Comparison of ENCODE assay signal across 19 mouse cellular contexts in the genomic region with DNA sequence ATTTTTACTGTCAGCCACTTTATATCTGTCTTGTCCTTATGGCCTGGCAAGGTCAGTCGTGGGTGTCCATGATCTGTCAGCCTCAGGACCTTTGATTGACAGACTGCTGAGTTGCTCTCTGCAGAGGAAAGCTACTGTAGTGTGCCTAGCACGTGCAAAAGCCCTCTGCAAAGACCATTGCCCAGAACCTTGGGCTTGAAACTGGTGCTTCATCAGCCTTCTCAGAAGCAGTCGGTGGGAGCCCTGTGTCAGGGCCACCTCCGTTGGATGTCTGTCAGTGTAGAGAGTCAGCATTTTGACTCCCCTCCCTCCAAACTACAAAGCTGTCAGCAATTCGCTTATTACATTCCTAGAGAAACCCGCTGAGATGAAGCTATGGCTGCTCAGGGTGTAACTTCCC.
DNase-seq lines count a peak whose midpoint lies in the region; ATAC-seq lines count a peak whose summit lies in the region.
"Had no signal": no experiment of that assay in that cellular context is flagged by ENCODE, and none has a peak within 500 bp of the region (broad histone marks: within the 10 kb centered on the region; RNA-seq: fewer than 3 reads in every experiment).

No protein-coding gene starts in this region.

- DNase-seq in adrenal gland, adult 8-10 months, result peak; percentile 12
- DNase-seq in adrenal gland, postnatal 10 days, result no peak
- DNase-seq in heart, adult 18-20 months, result peak; percentile 8 to 34
- DNase-seq in heart, postnatal 4 days, result no peak
- peak; percentile 19 for DNase-seq in kidney, adult 9 months
- no peak for DNase-seq in lung, postnatal 25 days (ENCODE audit: low spot score)
- DNase-seq: cerebellum, adult 11 months; cerebellum, adult 9-11 months; kidney, adult 18-20 months; kidney, postnatal 4 days; right cerebral cortex, postnatal 4 days; thymus, postnatal 36 days had no signal

- H3K36me3 ChIP-seq in kidney, embryonic 14.5 days (ENCODE audit: control insufficient read depth, insufficient read depth, low read length), result no peaks in the 10 kb centered on the region
- H3K36me3 ChIP-seq in heart, embryonic 16.5 days (ENCODE audit: control insufficient read depth, insufficient read depth), result no peaks in the 10 kb centered on the region
- H3K36me3 ChIP-seq: neural tube, embryonic 15.5 days had no signal

- H3K27me3 ChIP-seq in kidney, embryonic 14.5 days (ENCODE audit: control insufficient read depth, insufficient read depth, low read length), result no peaks in the 10 kb centered on the region
- no peaks in the 10 kb centered on the region for H3K27me3 ChIP-seq in heart, embryonic 16.5 days (ENCODE audit: control insufficient read depth, insufficient read depth, low read length)
- H3K27me3 ChIP-seq: forebrain, embryonic 13.5 days; neural tube, embryonic 15.5 days had no signal

- no peak overlapping the region for H3K4me2 ChIP-seq in kidney, embryonic 14.5 days (replicated peaks; ENCODE audit: low read depth, low read length)
- peak overlapping the region; percentile 27 for H3K4me2 ChIP-seq in heart, embryonic 16.5 days (ENCODE audit: low read depth, low read length)
- H3K4me2 ChIP-seq: forebrain, embryonic 13.5 days; hindbrain, embryonic 14.5 days; midbrain, embryonic 11.5 days; neural tube, embryonic 15.5 days had no signal

- no peak for ATAC-seq in kidney, embryonic 14.5 days (ENCODE audit: low FRiP score, low TSS enrichment)
- ATAC-seq in heart, embryonic 16.5 days (replicated peaks; ENCODE audit: extremely low read depth, insufficient read depth, low FRiP score), result peak; percentile 71
- ATAC-seq: forebrain, embryonic 13.5 days; inflammation-experienced regulatory T-cells, adult 6 months had no signal

- H3K9ac ChIP-seq in kidney, embryonic 14.5 days (ENCODE audit: low read depth, low read length), result no peak overlapping the region
- H3K9ac ChIP-seq in heart, embryonic 16.5 days (ENCODE audit: low read length), result peak overlapping the region; percentile 64
- H3K9ac ChIP-seq: forebrain, embryonic 13.5 days; hindbrain, embryonic 14.5 days; neural tube, embryonic 15.5 days had no signal

- H3K4me1 ChIP-seq in kidney, embryonic 14.5 days (ENCODE audit: control insufficient read depth, insufficient read depth, low read length), result no peaks in the 10 kb centered on the region
- peaks cover 14% of the 10 kb centered on the region for H3K4me1 ChIP-seq in heart, embryonic 16.5 days (ENCODE audit: control insufficient read depth, insufficient read depth, low read length)
- H3K4me1 ChIP-seq: neural tube, embryonic 15.5 days had no signal

- H3K4me3 ChIP-seq in kidney, embryonic 14.5 days (ENCODE audit: low read length), result no peak overlapping the region
- no peak overlapping the region for H3K4me3 ChIP-seq in heart, embryonic 16.5 days (ENCODE audit: low read length)
- H3K4me3 ChIP-seq: forebrain, embryonic 13.5 days; neural tube, embryonic 15.5 days had no signal

- no peaks in the 10 kb centered on the region for H3K9me3 ChIP-seq in kidney, embryonic 14.5 days (ENCODE audit: control insufficient read depth, low read length)
- H3K9me3 ChIP-seq in heart, embryonic 16.5 days (replicated peaks; ENCODE audit: control insufficient read depth, low read length), result no peaks in the 10 kb centered on the region
- H3K9me3 ChIP-seq: neural tube, embryonic 15.5 days had no signal

- H3K27ac ChIP-seq in kidney, embryonic 14.5 days (ENCODE audit: low read depth, low read length), result no peak overlapping the region
- H3K27ac ChIP-seq in heart, embryonic 16.5 days (ENCODE audit: low read length), result peak overlapping the region; percentile 97
- H3K27ac ChIP-seq: forebrain, embryonic 13.5 days; hindbrain, embryonic 14.5 days; neural tube, embryonic 15.5 days had no signal

- WGBS in kidney, embryonic 14.5 days, result 39% methylated on average over 6 of the region's 6 CpGs
- 17% methylated on average over 6 of the region's 6 CpGs for WGBS in heart, embryonic 16.5 days

Comparison
In these comparisons a context has a peak if more than half of its experiments do, and no peak if none do; other contexts are left out.
1. DNase-seq: peak in adrenal gland, adult 8-10 months (single experiment), heart, adult 18-20 months (2 of 2) and kidney, adult 9 months (single experiment); none in adrenal gland, postnatal 10 days (single experiment), heart, postnatal 4 days (single experiment) and lung, postnatal 25 days (single experiment).